Mouse (Mus musculus): ENCODE measurements around the gene BC051142. TPM values are rescaled to one million over a fixed set of nuclear protein-coding genes. Genes with fewer than 3 reads are reported as not detected.

Gene BC051142
- polyA plus RNA-seq, 1 experiment = 1.4 TPM

GRCm38 (mm10) chr17:34392321-34392720 lies 6.3 kb upstream of the BC051142 start:
- H3K36me3 ChIP-seq (ENCODE audit: control insufficient read depth, insufficient read depth, low read length) = no peaks in the 10 kb centered on the region
- H3K27me3 ChIP-seq (ENCODE audit: control insufficient read depth, insufficient read depth, low read length) = peaks cover 5% of the 10 kb centered on the region; the same call in 1 of the 2 replicates
- TF ChIP-seq CTCF (IDR thresholded peaks at IDR 0.05; ENCODE audit: borderline replicate concordance, control insufficient read depth, extremely low read depth, insufficient read depth, low read length, poor library complexity) = 0 out of 2 replicates have a peak, but pooled peaks have one; percentile 11
- no peak for TF ChIP-seq POLR2A (IDR thresholded peaks at IDR 0.05; ENCODE audit: control insufficient read depth, extremely low read depth, insufficient read depth, low read length, poor library complexity)
- peaks cover 8% of the 10 kb centered on the region; the same call in 1 of the 2 replicates for H3K4me1 ChIP-seq (replicated peaks; ENCODE audit: control insufficient read depth, insufficient read depth, low read length)
- 0 out of 2 replicates have a peak overlapping the region, but pooled peaks have one; percentile 19 for H3K4me3 ChIP-seq (ENCODE audit: control insufficient read depth, insufficient read depth, low read length)
- no peak overlapping the region for H3K27ac ChIP-seq (ENCODE audit: control insufficient read depth, insufficient read depth, low read length)
- no peak for DNase-seq
- WGBS = 2% methylated on average over 24 of the region's 24 CpGs

GRCm38 (mm10) chr17:34397357-34397756 lies 1.3 kb upstream of the BC051142 start:
- no peaks in the 10 kb centered on the region for H3K27me3 ChIP-seq (ENCODE audit: control insufficient read depth, insufficient read depth, low read length)
- H3K4me3 ChIP-seq (ENCODE audit: control insufficient read depth, insufficient read depth, low read length) = no peak overlapping the region
- no peak overlapping the region for H3K27ac ChIP-seq (ENCODE audit: control insufficient read depth, insufficient read depth, low read length)
- peaks cover 3% of the 10 kb centered on the region for H3K4me1 ChIP-seq (replicated peaks; ENCODE audit: control insufficient read depth, insufficient read depth, low read length)
- DNase-seq = peak; percentile 24
- H3K36me3 ChIP-seq (ENCODE audit: control insufficient read depth, insufficient read depth, low read length) = no peaks in the 10 kb centered on the region
- TF ChIP-seq POLR2A (IDR thresholded peaks at IDR 0.05; ENCODE audit: control insufficient read depth, extremely low read depth, insufficient read depth, low read length, poor library complexity) (no peak), CTCF (IDR thresholded peaks at IDR 0.05; ENCODE audit: borderline replicate concordance, control insufficient read depth, extremely low read depth, insufficient read depth, low read length, poor library complexity) (no peak)
- WGBS = 64% methylated on average over 5 of the region's 5 CpGs

GRCm38 (mm10) chr17:34398058-34398710 lies 436 bp upstream of the BC051142 start:
- peaks cover 2% of the 10 kb centered on the region; the same call in 1 of the 2 replicates for H3K4me1 ChIP-seq (replicated peaks; ENCODE audit: control insufficient read depth, insufficient read depth, low read length)
- H3K36me3 ChIP-seq (ENCODE audit: control insufficient read depth, insufficient read depth, low read length) = no peaks in the 10 kb centered on the region
- TF ChIP-seq CTCF (IDR thresholded peaks at IDR 0.05; ENCODE audit: borderline replicate concordance, control insufficient read depth, extremely low read depth, insufficient read depth, low read length, poor library complexity) (no peak), POLR2A (IDR thresholded peaks at IDR 0.05; ENCODE audit: control insufficient read depth, extremely low read depth, insufficient read depth, low read length, poor library complexity) (no peak)
- H3K27ac ChIP-seq (ENCODE audit: control insufficient read depth, insufficient read depth, low read length) = no peak overlapping the region
- no peak overlapping the region for H3K4me3 ChIP-seq (ENCODE audit: control insufficient read depth, insufficient read depth, low read length)
- DNase-seq = peak; percentile 69
- WGBS = 11% methylated on average over 9 of the region's 9 CpGs
- H3K27me3 ChIP-seq (ENCODE audit: control insufficient read depth, insufficient read depth, low read length) = no peaks in the 10 kb centered on the region

DNA sequence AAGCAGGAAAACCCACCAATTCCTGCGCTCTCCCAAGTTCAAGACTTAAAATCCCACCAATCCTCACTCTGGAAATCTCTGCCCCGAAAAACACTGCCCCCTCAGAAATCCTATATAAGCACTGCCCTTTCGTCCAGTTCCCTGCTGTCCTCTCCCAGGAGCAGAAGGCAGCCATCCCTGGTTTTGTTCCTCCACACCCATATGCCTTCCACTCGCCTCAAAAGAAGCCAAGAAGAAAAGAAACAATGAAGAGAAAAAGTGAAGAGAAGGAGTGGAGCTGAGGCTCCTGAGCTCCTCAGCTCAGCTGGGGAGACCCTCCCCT lies 735 bp downstream of the BC051142 start:
- H3K4me3 ChIP-seq (ENCODE audit: control insufficient read depth, insufficient read depth, low read length) = no peak overlapping the region
- H3K36me3 ChIP-seq (ENCODE audit: control insufficient read depth, insufficient read depth, low read length) = no peaks in the 10 kb centered on the region
- DNase-seq = no peak
- no peak overlapping the region for H3K27ac ChIP-seq (ENCODE audit: control insufficient read depth, insufficient read depth, low read length)
- WGBS = 88% methylated on average over 4 of the region's 4 CpGs
- peaks cover 2% of the 10 kb centered on the region; the same call in 1 of the 2 replicates for H3K4me1 ChIP-seq (replicated peaks; ENCODE audit: control insufficient read depth, insufficient read depth, low read length)
- no peak for TF ChIP-seq CTCF (IDR thresholded peaks at IDR 0.05; ENCODE audit: borderline replicate concordance, control insufficient read depth, extremely low read depth, insufficient read depth, low read length, poor library complexity)
- TF ChIP-seq POLR2A (IDR thresholded peaks at IDR 0.05; ENCODE audit: control insufficient read depth, extremely low read depth, insufficient read depth, low read length, poor library complexity) = no peak
- H3K27me3 ChIP-seq (ENCODE audit: control insufficient read depth, insufficient read depth, low read length) = no peaks in the 10 kb centered on the region

GRCm38 (mm10) chr17:34411117-34411516 lies 12.5 kb downstream of the BC051142 start:
- Histone ChIP-seq H3K4me3 (ENCODE audit: control insufficient read depth, insufficient read depth, low read length) (no peak overlapping the region), H3K36me3 (ENCODE audit: control insufficient read depth, insufficient read depth, low read length) (no peaks in the 10 kb centered on the region), H3K27me3 (ENCODE audit: control insufficient read depth, insufficient read depth, low read length) (no peaks in the 10 kb centered on the region), H3K4me1 (replicated peaks; ENCODE audit: control insufficient read depth, insufficient read depth, low read length) (no peaks in the 10 kb centered on the region), H3K27ac (ENCODE audit: control insufficient read depth, insufficient read depth, low read length) (no peak overlapping the region)
- TF ChIP-seq CTCF (IDR thresholded peaks at IDR 0.05; ENCODE audit: borderline replicate concordance, control insufficient read depth, extremely low read depth, insufficient read depth, low read length, poor library complexity) (peak; percentile 83; the same call in 1 of the 2 replicates), POLR2A (IDR thresholded peaks at IDR 0.05; ENCODE audit: control insufficient read depth, extremely low read depth, insufficient read depth, low read length, poor library complexity) (no peak)
- WGBS = 21% methylated on average over 6 of the region's 6 CpGs
- peak; percentile 77 for DNase-seq

GRCm38 (mm10) chr17:34420014-34420413 lies 21.4 kb downstream of the BC051142 start:
- Histone ChIP-seq H3K4me1 (replicated peaks; ENCODE audit: control insufficient read depth, insufficient read depth, low read length) (no peaks in the 10 kb centered on the region), H3K27me3 (ENCODE audit: control insufficient read depth, insufficient read depth, low read length) (no peaks in the 10 kb centered on the region), H3K27ac (ENCODE audit: control insufficient read depth, insufficient read depth, low read length) (no peak overlapping the region), H3K36me3 (ENCODE audit: control insufficient read depth, insufficient read depth, low read length) (no peaks in the 10 kb centered on the region), H3K4me3 (ENCODE audit: control insufficient read depth, insufficient read depth, low read length) (no peak overlapping the region)
- WGBS = 52% methylated on average over 7 of the region's 7 CpGs
- TF ChIP-seq POLR2A (IDR thresholded peaks at IDR 0.05; ENCODE audit: control insufficient read depth, extremely low read depth, insufficient read depth, low read length, poor library complexity) (no peak), CTCF (IDR thresholded peaks at IDR 0.05; ENCODE audit: borderline replicate concordance, control insufficient read depth, extremely low read depth, insufficient read depth, low read length, poor library complexity) (no peak)
- no peak for DNase-seq
